Mouse (Mus musculus): ENCODE results near the gene Cd6.

The Cd6 gene

DNA sequence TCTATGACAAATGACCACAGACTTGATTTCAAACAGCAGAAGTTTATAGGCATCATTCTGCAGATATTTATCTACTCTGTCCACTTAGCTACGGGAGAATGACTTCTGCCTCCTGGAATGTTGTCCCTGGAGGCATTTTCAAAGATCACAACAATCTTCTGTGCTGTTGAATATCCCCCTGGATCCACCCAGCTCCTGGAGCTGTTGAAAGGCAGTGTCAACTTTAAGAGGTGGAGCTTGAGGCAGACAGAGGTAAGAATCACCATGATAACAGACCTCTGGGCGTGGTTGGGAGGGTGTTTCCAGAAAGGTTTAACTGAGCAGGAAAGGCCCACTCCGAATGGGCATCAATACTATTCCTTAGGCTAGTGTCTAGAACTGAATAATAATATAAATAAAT, 5.8 kb upstream of the Cd6 start:
- no peak for DNase-seq

DNA sequence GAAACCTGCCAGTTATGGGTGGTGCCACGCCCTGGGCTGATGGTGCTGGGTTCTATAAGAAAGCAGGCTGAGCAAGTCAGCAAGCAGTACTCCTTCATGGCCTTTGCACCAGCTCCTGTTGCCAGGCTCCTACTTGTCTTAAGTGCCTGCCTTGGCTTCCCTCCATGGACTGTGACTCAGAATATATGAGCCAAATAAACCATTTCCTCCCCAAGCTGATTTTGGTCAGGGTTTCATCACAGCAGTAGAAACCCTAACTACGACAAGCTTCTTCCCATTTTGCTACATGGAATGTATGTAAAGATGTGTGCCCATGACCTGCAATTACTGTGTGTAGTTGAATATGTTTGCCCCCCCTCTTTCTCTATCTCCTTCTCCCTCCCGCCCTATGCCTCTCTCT, 3.8 kb upstream of the Cd6 start:
- DNase-seq = no peak

DNA sequence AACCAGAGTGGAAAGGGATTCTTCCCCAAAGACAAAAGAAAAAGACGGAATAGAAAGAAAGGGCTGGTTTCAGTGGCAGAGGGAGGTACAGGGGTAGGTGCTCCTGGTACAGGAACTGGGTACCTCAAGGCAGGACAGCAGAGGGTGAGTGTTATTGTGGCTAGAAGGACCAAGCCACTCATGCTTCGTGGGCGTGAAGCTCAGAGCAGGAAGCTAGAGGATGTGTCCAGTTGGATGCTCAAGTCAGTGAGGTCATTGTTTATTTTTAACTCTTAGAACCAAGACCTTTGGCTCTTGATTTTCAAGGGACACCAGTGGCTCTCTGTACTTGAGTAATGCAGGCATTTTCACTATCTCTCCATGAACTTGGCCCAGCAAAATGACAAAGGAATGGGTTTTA, 2.2 kb upstream of the Cd6 start:
- no peak for DNase-seq

DNA sequence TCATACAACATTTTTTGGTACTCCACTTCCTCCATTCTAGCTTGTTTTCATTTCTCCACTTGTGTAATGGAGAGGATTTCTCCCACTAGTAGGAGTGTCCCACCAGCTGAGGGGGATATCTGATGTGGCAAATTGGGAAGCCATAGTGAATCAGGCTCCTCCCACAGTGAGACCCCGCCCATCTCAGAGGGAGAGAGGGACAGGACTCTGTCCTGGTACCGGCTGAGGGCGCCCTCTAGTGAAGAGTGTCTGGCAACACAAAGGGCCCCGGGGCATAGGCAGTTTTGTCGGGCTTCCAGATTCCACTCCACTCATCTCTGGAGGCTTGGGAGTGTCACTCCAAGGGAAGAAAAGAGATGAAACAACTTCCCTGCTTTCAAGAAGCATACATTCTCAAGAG, 1.6 kb upstream of the Cd6 start:
- peak; percentile 74 to 77 for DNase-seq

DNA sequence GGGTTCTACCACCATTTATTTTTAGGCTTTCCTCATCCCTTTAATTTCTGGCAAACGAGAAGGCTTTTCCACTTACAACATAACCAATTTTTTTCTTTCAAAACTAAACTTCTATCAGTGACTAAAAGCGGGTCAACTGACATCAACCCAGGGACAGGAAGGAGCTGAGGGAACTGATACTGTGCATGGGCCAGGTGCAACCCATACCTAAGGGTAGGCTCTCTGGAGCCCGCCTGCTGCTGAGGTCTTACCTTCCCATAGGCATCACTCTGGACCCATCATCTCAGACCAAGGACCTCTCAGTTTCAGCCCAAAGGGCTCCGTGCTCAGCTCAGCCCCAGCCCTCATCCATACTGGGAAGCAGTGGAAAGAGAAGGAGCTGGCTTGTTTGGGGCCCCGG, 1.5 kb downstream of the Cd6 start:
- DNase-seq = no peak

DNA sequence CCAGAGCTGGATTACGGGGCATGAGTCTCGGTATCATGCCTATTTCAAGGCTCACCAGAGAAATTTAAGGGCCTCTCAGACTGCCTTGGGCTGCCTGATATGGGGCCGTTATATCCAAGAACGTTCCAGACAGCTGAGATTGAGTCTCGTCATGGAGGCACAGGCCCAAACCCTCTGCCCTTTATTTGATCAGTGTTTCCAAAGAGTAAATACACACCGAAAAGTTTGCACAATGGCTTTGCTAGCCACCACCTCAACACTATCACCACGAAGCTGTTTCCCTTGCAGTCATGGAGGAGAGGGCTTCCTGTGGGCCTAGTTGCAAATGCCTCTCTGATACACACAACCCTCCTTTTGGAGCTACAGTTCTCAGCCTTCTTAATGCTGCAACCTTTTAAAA, 5.8 kb downstream of the Cd6 start:
- no peak for DNase-seq

DNA sequence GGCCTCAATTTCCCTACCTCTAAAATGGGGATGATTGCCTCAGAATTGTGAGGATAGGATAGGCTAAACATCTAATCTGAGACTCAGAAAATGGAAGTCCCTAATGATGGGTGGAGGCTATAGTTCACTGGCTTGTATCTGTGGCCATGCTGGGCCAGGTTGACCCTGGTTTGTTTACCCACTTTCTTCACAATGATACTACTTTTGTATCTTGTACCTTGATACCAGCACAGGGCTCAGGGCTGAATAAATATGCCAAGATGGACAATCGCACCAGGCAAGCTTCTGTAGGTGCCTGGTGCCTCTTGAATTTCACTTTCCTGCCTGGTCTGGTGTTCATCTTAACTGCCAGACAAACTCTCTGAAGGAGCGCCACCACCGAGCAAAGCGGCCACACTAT, 7.3 kb downstream of the Cd6 start:
- no peak for DNase-seq

DNA sequence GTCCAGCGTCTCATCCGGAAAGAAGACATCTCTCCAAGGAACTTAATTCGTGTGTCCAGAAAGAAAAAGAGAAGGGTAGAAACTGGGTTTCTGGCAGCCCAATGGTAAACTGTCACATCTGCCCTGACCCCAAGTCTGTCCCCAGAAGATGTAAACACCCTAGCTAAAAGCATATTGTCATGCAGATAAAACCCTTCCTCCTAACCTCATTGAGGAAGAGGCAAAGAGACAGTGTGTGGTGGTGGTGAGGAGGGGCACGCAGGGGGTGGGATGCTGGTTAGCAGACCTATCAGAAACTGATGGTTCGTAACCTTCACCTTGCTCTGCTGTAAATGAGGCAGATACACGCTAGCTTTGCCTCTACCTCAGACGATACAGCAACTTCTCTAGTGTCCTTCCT, 8.5 kb downstream of the Cd6 start:
- DNase-seq = no peak

DNA sequence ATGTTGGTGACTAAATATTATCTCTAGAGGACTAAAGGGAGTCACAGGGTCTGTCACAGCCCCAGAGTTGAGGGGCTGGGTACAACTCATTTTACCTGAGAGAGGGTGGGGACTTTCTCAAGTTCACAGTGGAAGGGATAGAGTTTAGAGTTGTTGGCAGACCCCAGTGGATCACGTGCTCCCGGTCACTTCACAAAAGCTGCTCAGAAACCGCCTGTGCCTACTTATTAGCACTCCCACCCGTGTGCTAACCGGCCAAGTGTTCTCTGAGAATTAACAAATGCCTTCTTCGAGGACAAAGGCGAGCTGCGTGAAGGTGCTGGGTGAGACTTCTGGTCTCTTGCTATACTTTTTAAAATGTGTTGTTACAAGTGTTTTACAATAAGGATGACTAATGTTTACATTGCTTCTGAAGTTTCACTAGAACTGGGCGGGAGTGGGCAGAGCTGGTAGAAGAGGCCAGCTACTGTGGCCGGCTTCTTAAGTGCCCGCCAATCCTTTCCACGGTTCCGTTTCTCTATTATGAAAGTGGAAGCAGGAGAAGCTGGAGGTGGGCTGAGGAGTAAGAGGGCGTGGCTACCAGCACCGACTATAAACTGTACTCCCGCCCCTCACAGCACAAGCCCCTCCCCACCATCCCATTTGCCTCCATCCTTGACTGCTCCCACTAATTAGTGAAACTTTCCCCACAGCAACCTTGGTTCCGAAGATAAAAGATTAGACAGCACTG, 11.5 kb downstream of the Cd6 start:
- peak in 1 of 2 experiments; percentile 9 for DNase-seq

DNA sequence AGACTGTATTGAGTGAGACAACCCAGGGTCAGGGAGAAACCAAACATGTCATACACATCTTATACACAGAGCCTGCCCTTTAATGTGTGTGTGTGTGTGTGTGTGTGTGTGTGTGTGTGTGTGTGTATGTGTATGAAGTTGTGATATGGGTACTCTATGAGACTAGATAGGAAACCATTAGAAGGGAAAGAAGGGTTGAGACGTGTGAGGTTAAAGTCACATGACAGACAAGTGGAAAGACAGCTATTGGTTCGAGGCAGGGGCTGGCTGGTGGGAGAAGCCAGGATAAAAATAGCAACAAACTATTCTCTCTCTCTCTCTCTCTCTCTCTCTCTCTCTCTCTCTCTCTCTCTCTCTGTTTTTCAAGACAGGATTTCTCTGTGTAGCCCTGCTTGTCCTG, 13.4 kb downstream of the Cd6 start:
- DNase-seq = no peak

DNA sequence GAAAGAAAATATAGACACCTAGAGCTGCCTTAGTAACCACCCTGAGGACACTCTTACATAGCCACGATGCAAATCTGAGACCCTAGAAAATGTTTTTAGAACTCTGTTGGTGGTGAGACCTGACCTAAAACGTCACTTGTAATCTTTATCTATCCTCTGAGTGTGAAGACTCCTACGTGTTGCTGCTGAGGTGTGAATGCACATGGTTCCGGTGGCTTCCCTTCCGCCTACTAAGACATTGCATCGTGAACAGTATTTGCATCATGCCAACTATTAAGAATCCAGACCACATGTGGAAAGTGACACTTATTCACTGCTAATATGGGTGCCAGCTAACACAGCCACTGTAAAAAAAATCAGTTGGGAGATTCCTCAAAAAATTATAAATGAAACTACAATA, 14.0 kb downstream of the Cd6 start:
- DNase-seq = no peak

DNA sequence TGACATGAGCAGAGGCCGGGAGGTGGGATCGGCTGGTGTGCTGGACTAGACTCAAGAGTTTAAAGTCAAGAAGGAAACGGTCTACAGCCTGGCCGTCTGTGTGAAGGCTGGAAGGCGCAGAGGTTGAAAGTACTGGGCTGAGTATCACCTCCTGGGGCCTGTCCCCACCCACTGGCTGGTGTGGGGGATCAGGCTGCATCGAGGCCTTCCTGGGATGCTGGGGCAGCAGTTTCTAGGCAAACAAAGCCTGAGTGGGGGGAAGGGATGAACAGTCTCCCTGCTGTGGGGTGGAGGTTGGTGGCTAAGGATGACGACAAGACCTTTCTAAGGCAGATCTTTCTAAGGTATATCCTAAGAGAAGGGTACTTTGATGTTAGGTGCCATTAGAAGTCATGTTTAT, 16.0 kb downstream of the Cd6 start:
- no peak for DNase-seq

DNA sequence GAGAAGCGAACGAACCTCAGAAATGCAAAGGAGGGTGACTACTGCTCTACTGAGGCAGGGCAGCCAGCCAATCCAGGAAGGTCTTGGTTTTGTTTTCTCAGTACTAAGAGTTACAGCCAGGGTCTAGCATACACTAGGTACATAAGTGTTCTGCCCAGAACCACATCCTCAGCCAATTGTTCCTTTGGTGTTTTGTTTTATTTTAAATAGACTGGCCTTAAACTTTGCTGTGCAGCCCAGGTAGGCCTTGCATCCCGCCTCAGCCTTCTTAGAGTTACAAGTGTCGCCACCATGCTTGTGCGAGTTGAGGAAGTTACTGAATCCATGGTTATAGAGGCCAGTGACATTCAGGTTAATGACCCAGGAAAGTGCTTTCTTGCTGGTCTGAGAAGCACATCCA, 16.8 kb downstream of the Cd6 start:
- no peak for DNase-seq

DNA sequence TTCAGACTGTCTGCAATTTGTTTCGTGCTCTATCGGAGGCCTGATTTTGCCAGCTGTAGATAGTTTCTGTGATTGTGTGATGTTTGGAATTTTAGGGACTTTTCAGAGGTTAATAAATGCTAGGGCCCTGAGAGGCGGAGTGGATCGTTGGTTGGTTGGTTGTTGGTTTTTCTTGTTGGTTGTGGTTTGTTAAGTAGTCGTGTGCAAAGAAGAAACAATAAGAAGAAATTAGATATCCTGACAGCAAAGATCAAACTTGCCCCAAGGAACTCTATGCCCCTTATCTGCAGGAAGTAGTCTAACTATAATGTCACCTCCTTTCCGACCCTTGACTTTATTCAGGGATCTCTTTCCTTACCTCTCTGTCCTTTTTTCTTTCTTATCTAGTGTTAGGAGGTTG, 18.4 kb downstream of the Cd6 start:
- no peak for DNase-seq

DNA sequence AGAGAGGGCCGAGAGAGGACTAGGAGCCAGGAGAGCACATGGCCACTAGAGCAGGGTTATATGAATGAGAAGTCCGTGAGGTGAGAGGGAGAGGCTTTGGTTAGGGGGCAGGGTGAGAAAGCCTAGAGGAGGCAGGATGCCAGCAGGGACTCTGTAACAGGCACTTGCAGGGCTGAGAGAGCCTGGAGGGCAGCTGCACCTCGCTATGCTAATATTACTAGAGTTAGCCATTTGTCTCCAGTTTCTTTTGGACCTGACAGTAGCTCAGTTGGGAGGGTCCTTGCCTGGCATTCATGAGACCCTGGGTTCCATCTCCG, 19.7 kb downstream of the Cd6 start:
- DNase-seq = no peak

DNA sequence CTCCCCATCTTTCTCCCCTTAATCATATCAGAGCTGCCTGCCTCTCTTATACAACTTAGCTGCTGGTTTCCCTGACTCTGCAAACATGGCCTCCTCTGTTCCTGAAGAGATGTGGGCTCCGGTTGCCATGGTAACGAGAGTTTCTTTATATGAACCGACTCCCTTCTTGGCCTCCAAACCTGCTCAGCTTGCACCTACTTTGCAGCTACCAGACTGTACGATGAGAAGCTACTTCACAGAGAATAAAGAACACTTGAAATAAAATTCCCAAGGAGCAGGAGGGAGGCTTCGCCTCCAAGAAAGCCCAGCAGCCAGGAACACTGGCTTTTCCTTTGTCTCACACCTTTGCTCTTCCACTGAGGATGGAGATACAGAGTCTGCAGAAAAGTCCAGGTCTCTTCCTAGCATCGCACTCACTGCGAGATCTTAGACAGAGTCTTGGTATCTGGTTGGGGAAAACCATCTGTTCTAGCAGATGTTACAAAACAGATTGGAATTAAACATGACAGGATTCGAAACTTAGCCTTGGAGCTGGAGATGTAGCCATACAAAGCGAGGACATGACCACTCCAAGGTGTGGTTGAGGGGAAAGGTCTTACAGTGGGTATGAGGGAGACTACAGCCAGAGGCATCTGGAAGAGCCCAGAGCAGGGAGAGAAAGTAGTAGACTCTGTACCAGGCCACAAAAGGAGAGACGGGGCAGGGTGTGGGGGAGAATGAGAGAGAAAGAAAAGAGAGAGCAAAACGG, 20.3 kb downstream of the Cd6 start:
- no peak for DNase-seq

DNA sequence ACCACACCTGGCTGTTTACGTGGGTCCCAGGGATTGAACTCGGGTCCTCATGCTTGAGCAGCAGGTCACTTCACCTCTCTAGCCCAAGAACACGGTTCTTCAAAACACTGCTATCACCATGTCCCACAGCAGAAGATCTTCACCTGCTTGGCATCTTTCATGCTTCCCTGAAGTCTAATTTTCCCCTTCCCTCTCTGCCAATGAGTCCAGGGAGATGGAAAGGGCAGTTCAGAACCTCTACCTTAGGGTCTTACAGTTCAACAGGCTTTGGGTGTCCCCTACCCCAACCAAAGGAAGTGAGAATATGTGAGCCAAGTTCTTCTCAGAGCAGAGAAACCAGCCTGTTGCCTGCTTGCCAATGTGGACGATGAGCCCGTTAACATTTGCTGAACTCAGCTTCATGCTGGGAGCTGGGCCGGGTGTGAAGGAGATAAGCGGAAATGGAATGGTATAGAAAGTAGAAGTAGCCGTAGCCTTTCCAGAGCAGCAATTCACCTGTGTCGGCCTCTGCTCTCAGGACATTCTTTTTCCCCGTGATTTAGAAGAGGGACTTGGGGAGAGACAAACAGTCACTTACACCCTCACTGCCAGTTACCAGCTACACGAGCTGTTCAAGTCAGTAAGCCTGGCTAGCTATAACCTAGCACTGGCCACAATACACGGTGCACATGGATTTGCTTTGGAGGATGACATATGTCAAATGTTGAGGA, 21.2 kb downstream of the Cd6 start:
- no peak for DNase-seq

DNA sequence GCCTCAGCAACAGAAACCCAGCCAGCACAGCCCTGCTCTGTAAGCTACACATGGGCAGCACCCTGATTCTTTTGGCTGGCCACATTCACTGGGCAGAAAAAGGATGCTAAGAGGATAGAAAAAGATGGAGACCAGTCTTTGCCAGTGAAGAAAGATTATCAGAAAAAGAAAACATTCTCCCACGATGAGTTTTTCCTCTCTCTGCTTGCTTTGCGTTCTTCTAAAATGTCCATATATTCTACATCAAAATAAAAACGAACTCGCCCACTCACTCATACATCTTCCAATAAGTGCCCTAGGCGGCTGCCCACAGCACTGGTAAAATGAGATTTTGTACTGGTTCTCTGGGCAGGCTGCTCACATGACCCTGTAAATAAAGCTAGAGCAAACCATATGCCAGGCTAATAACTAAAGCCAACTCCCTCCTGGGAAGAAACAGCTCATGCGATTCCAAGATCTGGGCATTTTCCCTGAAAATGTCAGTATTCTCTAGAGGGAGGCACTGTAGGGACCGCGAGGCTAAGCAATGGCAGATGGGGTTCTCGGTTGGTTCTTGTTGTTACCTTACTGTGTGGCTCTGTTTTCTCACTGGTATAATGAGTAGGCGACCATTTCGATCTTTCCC, 24.1 kb downstream of the Cd6 start:
- no peak for DNase-seq

DNA sequence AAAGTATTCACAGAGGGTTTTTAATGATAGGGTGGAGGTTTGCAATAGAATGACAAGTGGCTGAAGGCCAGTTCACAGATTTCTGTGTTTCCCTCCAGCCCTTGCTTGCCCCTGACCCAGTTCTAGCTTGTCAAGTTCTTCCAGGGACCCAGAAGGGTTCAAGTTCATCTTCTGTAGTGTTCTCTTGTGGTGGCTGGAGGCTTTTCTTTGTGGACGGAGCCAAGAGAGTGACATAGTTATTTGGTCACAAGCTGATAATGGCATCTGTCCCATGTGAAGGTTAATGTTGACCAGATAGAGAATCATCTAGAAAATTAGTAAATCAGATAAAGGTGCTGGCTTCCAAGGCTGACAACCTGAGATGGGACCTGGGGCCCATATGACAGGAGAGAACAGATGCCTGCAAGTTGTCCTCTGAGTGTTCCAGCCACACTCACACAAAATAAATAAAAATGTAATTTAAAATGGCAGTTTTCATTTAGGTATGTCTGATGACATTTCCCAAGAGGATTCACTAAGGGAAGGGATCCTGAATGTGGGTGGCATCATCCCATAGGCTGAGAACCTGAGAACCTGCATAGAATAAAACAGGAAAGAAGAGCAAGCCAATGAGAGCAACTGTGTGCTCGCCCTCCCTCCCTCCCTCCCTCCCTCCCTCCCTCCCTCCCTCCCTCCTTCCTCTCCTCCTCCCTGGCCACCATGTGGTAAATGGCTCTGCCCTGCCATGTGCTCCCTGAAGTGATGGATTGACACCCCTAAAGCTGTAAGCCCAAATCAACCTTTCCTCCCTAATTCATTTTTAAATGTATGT, 24.8 kb downstream of the Cd6 start:
- DNase-seq = no peak

DNA sequence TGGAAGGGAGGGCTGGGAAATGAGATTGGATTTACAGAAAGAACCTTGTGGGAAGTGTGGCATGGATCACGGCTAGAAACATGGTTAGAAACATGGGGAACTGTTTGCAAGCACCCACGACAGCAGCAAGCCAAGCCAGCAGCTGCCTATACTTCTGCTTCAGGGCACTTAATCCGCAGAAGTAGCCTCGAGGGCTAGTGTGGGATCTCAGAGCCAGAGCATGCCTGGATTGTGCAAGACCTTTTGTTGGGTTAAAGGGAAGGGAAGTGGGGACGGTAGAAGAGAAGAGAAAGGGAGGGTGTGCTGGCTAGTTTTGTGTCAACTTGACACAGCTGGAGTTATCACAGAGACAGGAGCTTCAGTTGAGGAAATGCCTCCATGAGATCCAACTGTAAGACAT, 26.1 kb downstream of the Cd6 start:
- DNase-seq = no peak

DNA sequence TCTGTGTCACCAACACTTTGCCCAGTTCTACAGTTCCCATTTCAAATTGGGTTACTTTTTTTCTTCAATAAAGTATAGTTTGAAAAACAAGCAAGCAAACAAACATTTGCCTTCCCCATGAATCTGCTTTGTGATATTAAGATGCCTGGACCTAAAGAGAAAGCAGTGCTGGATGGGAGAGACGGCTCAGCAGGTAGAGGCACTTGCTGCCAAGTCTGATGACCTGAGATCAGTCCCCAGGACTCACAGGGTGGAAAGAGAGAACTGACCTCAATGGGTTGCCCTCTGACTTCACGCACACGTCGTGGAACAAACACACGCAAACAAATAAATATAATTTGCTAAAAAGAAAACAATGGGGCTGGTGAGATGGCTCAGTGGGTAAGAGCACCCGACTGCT, 28.0 kb downstream of the Cd6 start:
- DNase-seq = no peak

DNA sequence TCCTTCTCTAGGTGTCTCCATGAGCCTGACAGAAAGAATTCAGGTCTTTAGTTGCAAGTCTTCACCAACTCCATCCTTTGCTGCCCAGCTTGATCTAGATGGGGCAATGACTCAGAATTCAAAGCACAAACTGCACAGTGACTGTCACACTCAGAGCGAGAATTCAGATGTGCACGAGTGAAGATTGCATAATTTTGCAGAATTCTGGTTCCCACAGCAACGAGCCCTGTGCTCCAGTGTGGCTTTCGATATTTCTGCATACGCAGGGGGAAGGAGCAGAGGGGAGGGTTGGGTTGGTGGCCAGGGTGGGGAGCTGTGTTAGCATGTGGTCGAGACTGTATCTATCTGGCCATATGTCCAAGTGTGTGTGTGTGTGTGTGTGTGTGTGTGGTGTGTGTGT, 28.8 kb downstream of the Cd6 start:
- DNase-seq = no peak

DNA sequence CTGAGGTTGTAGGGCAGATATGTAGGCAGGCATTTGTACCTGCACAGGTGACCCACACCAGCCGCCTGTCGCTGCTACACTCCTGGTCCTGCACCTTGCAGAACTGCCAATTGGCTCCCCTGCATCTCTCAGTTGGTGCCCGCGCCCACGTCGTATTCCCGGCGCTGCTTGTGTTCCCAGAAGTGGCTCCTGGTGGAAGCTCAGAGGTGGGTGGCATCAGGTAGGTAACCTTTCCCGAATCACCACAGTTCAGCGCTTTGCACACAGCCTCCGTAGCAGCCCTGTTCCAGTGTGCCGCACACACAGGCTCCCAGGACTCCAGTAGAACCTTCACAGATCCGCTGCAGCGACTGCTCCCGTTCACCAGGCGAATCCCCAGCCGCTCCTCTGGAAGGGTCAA, 30.7 kb downstream of the Cd6 start:
- DNase-seq = no peak

Data from B cell, adult 2 months (primary cell).